Mouse (Mus musculus) central nervous system, embryonic 18 days (tissue): ENCODE data around the gene Il17a. TPM values are rescaled to one million over a fixed set of nuclear protein-coding genes. Genes with fewer than 3 reads are reported as not detected.

Experiments
- polyA plus RNA-seq: library from polyadenylated mRNA; depleted of rRNA; stranded (reverse); fragments of >200 nt; gene quantifications from 2 replicates; pipeline ENCODE4 v1.2.3, GENCODE M21; 2012; rRNA removed

Il17a gene
- polyA plus RNA-seq = not detected in 2 replicates

GRCm38 (mm10) chr1:20730903-20731302 lies at the start of gene Il17a:
Gene Il17a, plus strand, starts transcription at chr1:20730905.

Other genes with a start within 250 kb of the Il17a start
- 0.03 and 0.04 TPM in 2 replicates for gene Pkhd1, start 112.8 kb upstream of the Il17a start, polyA plus RNA-seq
- 0.16 and 0.32 TPM in 2 replicates for gene Il17f, start 59.7 kb downstream of the Il17a start, polyA plus RNA-seq
- 10.2 and 11.5 TPM in 2 replicates for gene Mcm3, start 89.4 kb downstream of the Il17a start, polyA plus RNA-seq
- 19.7 and 23.0 TPM in 2 replicates for gene Paqr8, start 159.7 kb downstream of the Il17a start, polyA plus RNA-seq
- gene Efhc1, start 220.7 kb downstream of the Il17a start, polyA plus RNA-seq = 1.3 and 2.4 TPM in 2 replicates